Mouse (Mus musculus): Measurements from ENCODE around the gene Sox12. TPM values are rescaled to one million over a fixed set of nuclear protein-coding genes. Genes with fewer than 3 reads are reported as not detected.

Gene Sox12
- polyA plus RNA-seq, 2 experiments = 1.4 to 4.4 TPM

GRCm38 (mm10) chr2:152410971-152411371 lies 13.1 kb upstream of the Sox12 start:
- TF ChIP-seq EP300 (IDR thresholded peaks at IDR 0.05; ENCODE audit: low read depth) = no peak
- no peak for TF ChIP-seq CTCF (IDR thresholded peaks at IDR 0.05; ENCODE audit: low read depth)
- peaks cover 22 to 31% of the 10 kb centered on the region in 2 experiments for H3K4me1 ChIP-seq (replicated peaks; ENCODE audit: control insufficient read depth in 2 of 2, insufficient read depth in 2 of 2, low read length in 1 of 2)
- 8% methylated on average over 15 of the region's 15 CpGs for WGBS (ENCODE audit: insufficient replicate concordance)
- peak overlapping the region; percentile 4 to 20; a peak in 2 of 4 replicates for H3K4me3 ChIP-seq (ENCODE audit: insufficient read depth in 1 of 2, low read depth in 2 of 2, low read length in 2 of 2)
- H3K9ac ChIP-seq (replicated peaks) = peak overlapping the region; percentile 18
- ATAC-seq (ENCODE audit: insufficient read depth) (no peak), DNase-seq (ENCODE audit: low read depth in 3 of 3, low spot score in 3 of 3) (no peak)
- H3K27ac ChIP-seq = no peak overlapping the region
- peaks cover 5% of the 10 kb centered on the region; the same call in 1 of the 2 replicates for H3K36me3 ChIP-seq (replicated peaks; ENCODE audit: control insufficient read depth, insufficient read depth, low read depth)
- H3K4me2 ChIP-seq (ENCODE audit: low read depth) = peak overlapping the region; percentile 90
- no peaks in the 10 kb centered on the region for H3K9me3 ChIP-seq (ENCODE audit: control insufficient read depth, low read length)
- no peaks in the 10 kb centered on the region for H3K27me3 ChIP-seq (ENCODE audit: control insufficient read depth, insufficient read depth, low read length)

DNA sequence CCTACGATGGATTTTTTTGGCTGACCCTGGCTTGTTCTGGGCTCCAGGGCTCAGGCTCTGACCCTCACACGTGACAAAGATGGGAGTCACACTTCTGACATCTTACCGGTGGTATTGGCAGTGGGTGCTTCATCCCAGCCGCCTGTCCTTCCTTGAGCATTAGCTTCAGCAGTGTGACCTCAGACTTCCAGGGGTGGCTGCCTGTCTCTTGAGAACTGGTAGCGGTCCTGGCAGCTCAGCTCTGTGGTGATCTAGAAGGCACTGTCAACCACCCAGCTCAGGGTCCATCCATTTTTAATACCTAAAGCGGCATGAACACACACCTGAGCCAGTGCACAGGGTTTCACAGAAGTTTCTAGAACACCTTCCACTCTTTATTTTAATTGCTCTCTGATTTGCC lies 11.9 kb upstream of the Sox12 start:
- ATAC-seq (ENCODE audit: insufficient read depth) = no peak
- H3K9me3 ChIP-seq (ENCODE audit: control insufficient read depth, low read length) = no peaks in the 10 kb centered on the region
- 78% methylated on average over 6 of the region's 6 CpGs for WGBS (ENCODE audit: insufficient replicate concordance)
- no peak overlapping the region for H3K4me2 ChIP-seq (ENCODE audit: low read depth)
- H3K4me1 ChIP-seq (replicated peaks; ENCODE audit: control insufficient read depth in 2 of 2, insufficient read depth in 2 of 2, low read length in 1 of 2) = peaks cover 27 to 32% of the 10 kb centered on the region in 2 experiments
- no peaks in the 10 kb centered on the region for H3K27me3 ChIP-seq (ENCODE audit: control insufficient read depth, insufficient read depth, low read length)
- H3K4me3 ChIP-seq (ENCODE audit: insufficient read depth in 1 of 2, low read depth in 2 of 2, low read length in 2 of 2) = no peak overlapping the region
- H3K27ac ChIP-seq = no peak overlapping the region
- DNase-seq (ENCODE audit: low read depth in 3 of 3, low spot score in 3 of 3) = no peak
- no peak overlapping the region for H3K9ac ChIP-seq (replicated peaks)
- TF ChIP-seq CTCF (IDR thresholded peaks at IDR 0.05; ENCODE audit: low read depth) (no peak), EP300 (IDR thresholded peaks at IDR 0.05; ENCODE audit: low read depth) (no peak)
- H3K36me3 ChIP-seq (replicated peaks; ENCODE audit: control insufficient read depth, insufficient read depth, low read depth) = peaks cover 5% of the 10 kb centered on the region; the same call in 1 of the 2 replicates

DNA sequence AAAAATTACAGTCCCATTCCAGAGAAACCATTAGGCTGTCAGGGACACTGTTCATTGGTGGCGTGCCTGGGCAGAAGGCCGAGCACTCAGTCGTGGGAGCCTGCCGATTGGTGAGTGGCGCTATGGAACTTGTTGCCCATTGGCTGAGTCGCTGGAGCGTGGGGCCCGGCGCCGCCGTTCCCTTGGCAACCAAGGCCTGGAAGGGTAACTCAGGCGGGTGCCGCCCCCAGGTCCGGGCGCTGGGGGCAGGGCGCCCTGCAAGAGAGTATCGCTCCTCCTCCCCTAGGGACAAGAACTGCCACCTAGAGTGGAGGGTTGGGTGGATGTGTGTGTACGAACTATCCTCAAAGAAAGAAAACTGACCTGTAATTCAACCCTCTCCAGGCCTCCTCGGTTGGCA lies 8.3 kb upstream of the Sox12 start:
- Histone ChIP-seq H3K4me1 (replicated peaks; ENCODE audit: control insufficient read depth in 2 of 2, insufficient read depth in 2 of 2, low read length in 1 of 2) (peaks cover 16 to 23% of the 10 kb centered on the region in 2 experiments), H3K27ac (peak overlapping the region; percentile 36; the same call in 1 of the 2 replicates)

DNA sequence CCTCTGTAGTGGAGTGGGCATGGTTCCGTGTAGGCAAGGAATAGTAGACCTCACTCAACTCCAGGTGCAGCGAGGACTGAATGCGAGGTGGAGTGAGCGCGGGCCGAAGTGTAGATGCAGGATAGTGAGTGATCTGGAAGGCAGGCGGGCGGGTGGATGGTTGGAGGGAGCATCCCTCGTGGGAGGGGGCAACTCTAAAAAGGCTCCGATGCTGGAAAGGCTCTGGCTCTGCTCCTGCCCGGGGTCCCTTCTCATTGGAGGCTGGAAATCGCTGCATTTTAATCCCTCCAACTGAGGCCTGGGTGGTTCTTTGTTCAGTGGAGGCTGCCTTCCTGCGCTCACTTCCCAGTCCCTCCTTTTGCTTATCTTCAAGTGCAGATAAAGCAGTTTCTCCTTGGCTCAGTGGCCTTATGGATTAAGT lies 1.3 kb upstream of the Sox12 start:
- WGBS (ENCODE audit: insufficient replicate concordance) = 5% methylated on average over 13 of the region's 13 CpGs
- H3K36me3 ChIP-seq (replicated peaks; ENCODE audit: control insufficient read depth, insufficient read depth, low read depth) = no peaks in the 10 kb centered on the region
- no peak for ATAC-seq (ENCODE audit: insufficient read depth)
- peak overlapping the region; percentile 27 for H3K9ac ChIP-seq (replicated peaks)
- H3K4me2 ChIP-seq (ENCODE audit: low read depth) = peak overlapping the region; percentile 91
- peaks cover 14 to 25% of the 10 kb centered on the region in 2 experiments for H3K4me1 ChIP-seq (replicated peaks; ENCODE audit: control insufficient read depth in 2 of 2, insufficient read depth in 2 of 2, low read length in 1 of 2)
- TF ChIP-seq EP300 (IDR thresholded peaks at IDR 0.05; ENCODE audit: low read depth) (no peak), CTCF (IDR thresholded peaks at IDR 0.05; ENCODE audit: low read depth) (no peak)
- peak overlapping the region; percentile 48 to 76 for H3K4me3 ChIP-seq (ENCODE audit: insufficient read depth in 1 of 2, low read depth in 2 of 2, low read length in 2 of 2)
- no peak overlapping the region for H3K27ac ChIP-seq
- no peak for DNase-seq (ENCODE audit: low read depth in 3 of 3, low spot score in 3 of 3)
- no peaks in the 10 kb centered on the region for H3K9me3 ChIP-seq (ENCODE audit: control insufficient read depth, low read length)
- H3K27me3 ChIP-seq (ENCODE audit: control insufficient read depth, insufficient read depth, low read length) = no peaks in the 10 kb centered on the region

More for the DNA sequence above, 8.3 kb upstream of the Sox12 start:
- no peak for TF ChIP-seq EP300 (IDR thresholded peaks at IDR 0.05; ENCODE audit: low read depth)
- no peak for TF ChIP-seq CTCF (IDR thresholded peaks at IDR 0.05; ENCODE audit: low read depth)
- H3K9me3 ChIP-seq (ENCODE audit: control insufficient read depth, low read length) = no peaks in the 10 kb centered on the region
- H3K4me2 ChIP-seq (ENCODE audit: low read depth) = peak overlapping the region; percentile 85
- DNase-seq (ENCODE audit: low read depth in 3 of 3, low spot score in 3 of 3) (peak; percentile 95 to 96 (median 95)), ATAC-seq (ENCODE audit: insufficient read depth) (peak; percentile 99)
- WGBS (ENCODE audit: insufficient replicate concordance) = 0% methylated on average over 19 of the region's 19 CpGs
- H3K4me3 ChIP-seq (ENCODE audit: insufficient read depth in 1 of 2, low read depth in 2 of 2, low read length in 2 of 2) = peak overlapping the region; percentile 52 to 60
- H3K36me3 ChIP-seq (replicated peaks; ENCODE audit: control insufficient read depth, insufficient read depth, low read depth) = no peaks in the 10 kb centered on the region
- peak overlapping the region; percentile 68 for H3K9ac ChIP-seq (replicated peaks)
- H3K27me3 ChIP-seq (ENCODE audit: control insufficient read depth, insufficient read depth, low read length) = no peaks in the 10 kb centered on the region

DNA sequence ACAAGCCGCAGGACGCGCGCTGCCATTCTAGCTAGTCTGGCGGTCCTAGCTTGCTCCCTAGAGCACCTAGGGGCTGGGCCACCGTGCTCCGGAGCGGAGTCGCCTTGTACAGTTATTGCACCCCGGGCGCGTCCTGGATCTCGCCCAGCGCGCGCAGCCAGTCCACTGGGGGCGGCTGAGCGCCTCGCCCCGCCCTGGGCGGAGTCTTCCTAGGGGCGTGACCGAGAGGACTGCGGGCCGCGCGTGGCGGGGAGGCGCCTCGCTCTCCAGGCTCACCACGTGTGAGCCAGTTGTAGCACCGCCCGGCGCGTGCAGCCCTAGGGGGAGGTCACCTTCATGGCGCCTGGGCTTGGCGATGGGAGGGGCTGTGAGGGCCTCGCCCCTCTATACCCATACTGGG lies 828 bp upstream of the Sox12 start:
- peak overlapping the region; percentile 78 for H3K27ac ChIP-seq
- TF ChIP-seq EP300 (IDR thresholded peaks at IDR 0.05; ENCODE audit: low read depth) (no peak), CTCF (IDR thresholded peaks at IDR 0.05; ENCODE audit: low read depth) (peak; percentile 29; the same call in 1 of the 2 replicates)
- peak; percentile 85 to 89 (median 88) for DNase-seq (ENCODE audit: low read depth in 3 of 3, low spot score in 3 of 3)
- peak overlapping the region; percentile 74 to 76 for H3K4me3 ChIP-seq (ENCODE audit: insufficient read depth in 1 of 2, low read depth in 2 of 2, low read length in 2 of 2)
- H3K4me2 ChIP-seq (ENCODE audit: low read depth) = peak overlapping the region; percentile 91
- H3K9ac ChIP-seq (replicated peaks) = peak overlapping the region; percentile 83
- H3K4me1 ChIP-seq (replicated peaks; ENCODE audit: control insufficient read depth in 2 of 2, insufficient read depth in 2 of 2, low read length in 1 of 2) = peaks cover 18 to 28% of the 10 kb centered on the region in 2 experiments
- ATAC-seq (ENCODE audit: insufficient read depth) = peak; percentile 79
- no peaks in the 10 kb centered on the region for H3K27me3 ChIP-seq (ENCODE audit: control insufficient read depth, insufficient read depth, low read length)
- no peaks in the 10 kb centered on the region for H3K9me3 ChIP-seq (ENCODE audit: control insufficient read depth, low read length)
- under 1% methylated on average over 38 of the region's 38 CpGs for WGBS (ENCODE audit: insufficient replicate concordance)
- no peaks in the 10 kb centered on the region for H3K36me3 ChIP-seq (replicated peaks; ENCODE audit: control insufficient read depth, insufficient read depth, low read depth)

Data from liver, embryonic 14.5 days (tissue).